Mouse (Mus musculus): Measurements from ENCODE around the gene Cpne4.

The Cpne4 gene

GRCm38 (mm10) chr9:104546986-104547385 is at the start of gene Cpne4:
Cpne4 (plus strand) TSS chr9:104547286.
- DNase-seq (ENCODE audit: inconsistent age in 2 of 2, low spot score in 1 of 2): no peak

- no peak for DNase-seq (ENCODE audit: inconsistent age in 2 of 2, low spot score in 1 of 2)
Observed at GRCm38 (mm10) chr9:104515187-104515586, 31.9 kb upstream of the Cpne4 start.

- DNase-seq (ENCODE audit: inconsistent age in 2 of 2, low spot score in 1 of 2): peak in 1 of 2 experiments; percentile 18
Observed at GRCm38 (mm10) chr9:104535508-104535907, 11.6 kb upstream of the Cpne4 start.

- DNase-seq (ENCODE audit: inconsistent age in 2 of 2, low spot score in 1 of 2): peak in 1 of 2 experiments; percentile 20
Observed at GRCm38 (mm10) chr9:104565815-104566214, 18.7 kb downstream of the Cpne4 start.

- DNase-seq (ENCODE audit: inconsistent age in 2 of 2, low spot score in 1 of 2): no peak
Observed at GRCm38 (mm10) chr9:104566468-104566867, 19.4 kb downstream of the Cpne4 start.

- DNase-seq (ENCODE audit: inconsistent age in 2 of 2, low spot score in 1 of 2): no peak
Observed at GRCm38 (mm10) chr9:104567096-104567495, 20.0 kb downstream of the Cpne4 start.

- DNase-seq (ENCODE audit: inconsistent age in 2 of 2, low spot score in 1 of 2): peak; percentile 68 to 89
Observed at GRCm38 (mm10) chr9:104569480-104570167, 22.5 kb downstream of the Cpne4 start.

- no peak for DNase-seq (ENCODE audit: inconsistent age in 2 of 2, low spot score in 1 of 2)
Observed at GRCm38 (mm10) chr9:104572856-104573255, 25.8 kb downstream of the Cpne4 start.

GRCm38 (mm10) chr9:104574476-104574875 is 27.4 kb downstream of the Cpne4 start:
- DNase-seq (ENCODE audit: inconsistent age in 2 of 2, low spot score in 1 of 2): peak; percentile 40 to 78

GRCm38 (mm10) chr9:104581921-104582624 is 35.0 kb downstream of the Cpne4 start:
- no peak for DNase-seq (ENCODE audit: inconsistent age in 2 of 2, low spot score in 1 of 2)

GRCm38 (mm10) chr9:104582675-104583074 is 35.6 kb downstream of the Cpne4 start:
- DNase-seq (ENCODE audit: inconsistent age in 2 of 2, low spot score in 1 of 2): no peak

- DNase-seq (ENCODE audit: inconsistent age in 2 of 2, low spot score in 1 of 2): peak; percentile 7 to 60
Observed at GRCm38 (mm10) chr9:104594550-104594949, 47.5 kb downstream of the Cpne4 start.

- no peak for DNase-seq (ENCODE audit: inconsistent age in 2 of 2, low spot score in 1 of 2)
Observed at GRCm38 (mm10) chr9:104594979-104595378, 47.9 kb downstream of the Cpne4 start.

- DNase-seq (ENCODE audit: inconsistent age in 2 of 2, low spot score in 1 of 2): no peak
Observed at GRCm38 (mm10) chr9:104612523-104612922, 65.4 kb downstream of the Cpne4 start.

- DNase-seq (ENCODE audit: inconsistent age in 2 of 2, low spot score in 1 of 2): no peak
Observed at GRCm38 (mm10) chr9:104616691-104617090, 69.6 kb downstream of the Cpne4 start.

- no peak for DNase-seq (ENCODE audit: inconsistent age in 2 of 2, low spot score in 1 of 2)
Observed at GRCm38 (mm10) chr9:104623564-104623963, 76.5 kb downstream of the Cpne4 start.

- no peak for DNase-seq (ENCODE audit: inconsistent age in 2 of 2, low spot score in 1 of 2)
Observed at GRCm38 (mm10) chr9:104627816-104628215, 80.7 kb downstream of the Cpne4 start.

- DNase-seq (ENCODE audit: inconsistent age in 2 of 2, low spot score in 1 of 2): no peak
Observed at GRCm38 (mm10) chr9:104629282-104629681, 82.2 kb downstream of the Cpne4 start.

- DNase-seq (ENCODE audit: inconsistent age in 2 of 2, low spot score in 1 of 2): no peak
Observed at GRCm38 (mm10) chr9:104646348-104646994, 99.4 kb downstream of the Cpne4 start.

- no peak for DNase-seq (ENCODE audit: inconsistent age in 2 of 2, low spot score in 1 of 2)
Observed at GRCm38 (mm10) chr9:104652691-104653261, 105.7 kb downstream of the Cpne4 start.

- DNase-seq (ENCODE audit: inconsistent age in 2 of 2, low spot score in 1 of 2): peak in 1 of 2 experiments; percentile 19
Observed at GRCm38 (mm10) chr9:104659758-104660157, 112.7 kb downstream of the Cpne4 start.

Data from adrenal gland, adult (tissue).